Mouse (Mus musculus) olfactory bulb, adult 2 months (tissue): ENCODE results near the gene Syde1.

Experiments
- CTCF ChIP-seq: fragments of 200-500 bp; IDR thresholded peaks from 2 replicates; pipeline ENCODE4 v1.5.1; 2012; ENCODE audit warnings: low read depth, mild to moderate bottlenecking, low read length, moderate library complexity; ENCODE audit not compliant: insufficient read depth
- POLR2A ChIP-seq: fragments of 200-500 bp; IDR thresholded peaks from 2 replicates; pipeline ENCODE4 v1.6.1; 2012; ENCODE audit warnings: mild to moderate bottlenecking, low read depth, low read length, moderate library complexity; ENCODE audit not compliant: insufficient read depth

DNA sequence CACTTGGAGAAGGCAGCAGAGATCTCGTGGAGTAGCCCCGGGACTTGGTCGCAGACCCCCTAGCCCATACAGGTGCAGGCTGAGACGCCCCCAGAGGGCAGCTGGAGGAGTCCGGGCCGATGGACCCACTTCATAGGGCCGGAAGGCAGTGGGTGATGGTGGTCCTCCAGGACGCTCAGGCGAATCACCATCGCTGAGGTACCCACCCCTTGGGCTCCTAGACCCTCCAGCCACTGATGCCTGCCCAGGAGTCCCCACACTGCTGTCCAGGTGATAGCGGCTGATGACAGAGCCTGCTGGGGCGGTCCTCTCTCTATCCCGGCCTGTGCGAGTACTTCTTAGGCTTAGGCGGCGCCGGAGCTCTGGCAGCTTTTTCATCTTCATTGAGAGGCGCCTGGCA is 2.5 kb downstream of the Syde1 start:
- TF ChIP-seq CTCF (no peak), POLR2A (no peak)
